Mouse (Mus musculus) embryonic facial prominence, embryonic 11.5 days (tissue): ENCODE measurements around the gene Osm. TPM values are rescaled to one million over a fixed set of nuclear protein-coding genes. Genes with fewer than 3 reads are reported as not detected.

Experiments
- polyA plus RNA-seq: library from polyadenylated mRNA; unstranded; fragments of >200 nt; fragmentation: Nextera tagmentation; extraction: Ambion mirVana; gene quantifications from 2 replicates; pipeline ENCODE4 v1.2.1, GENCODE M21; 2014

The Osm gene
- polyA plus RNA-seq, 1 experiment from 2014 or later: not detected

Other genes with a start within 250 kb of the Osm start
- not detected in 2 replicates for gene Sec14l4, start 205.0 kb upstream of the Osm start, polyA plus RNA-seq
- not detected in 2 replicates for gene Sec14l3, start 171.6 kb upstream of the Osm start, polyA plus RNA-seq
- gene Mtfp1, start 141.0 kb upstream of the Osm start, polyA plus RNA-seq: 6.7 and 8.7 TPM in 2 replicates
- 1.3 and 1.5 TPM in 2 replicates for gene Sec14l2, start 113.0 kb upstream of the Osm start, polyA plus RNA-seq
- 26.1 and 26.4 TPM in 2 replicates for gene Rnf215, start 101.2 kb upstream of the Osm start, polyA plus RNA-seq
- 3.5 and 3.6 TPM in 2 replicates for gene Ccdc157, start 76.1 kb upstream of the Osm start, polyA plus RNA-seq
- 82.7 and 84.6 TPM in 2 replicates for gene Sf3a1, start 76.1 kb upstream of the Osm start, polyA plus RNA-seq
- 15.9 and 18.1 TPM in 2 replicates for gene Tbc1d10a, start 49.6 kb upstream of the Osm start, polyA plus RNA-seq
- gene Castor1, start 18.2 kb upstream of the Osm start, polyA plus RNA-seq: 1.7 and 2.3 TPM in 2 replicates
- 0.07 and 0.14 TPM in 2 replicates for gene Lif, start 21.1 kb downstream of the Osm start, polyA plus RNA-seq
- 0.56 TPM in 2 replicates for gene Hormad2, start 204.7 kb downstream of the Osm start, polyA plus RNA-seq